Mouse (Mus musculus): Measurements from ENCODE around the gene Insr.
"Not testable (repeated sequence)": the region's sequence is repeated elsewhere in the genome, so short reads cannot be mapped to it uniquely, and the experiment has no call there.

The Insr gene

GRCm38 (mm10) chr8:3191006-3191405 lies 88.4 kb downstream of the Insr start:
- no peak for DNase-seq (ENCODE audit: low read depth in 1 of 2, low spot score in 2 of 2)

DNA sequence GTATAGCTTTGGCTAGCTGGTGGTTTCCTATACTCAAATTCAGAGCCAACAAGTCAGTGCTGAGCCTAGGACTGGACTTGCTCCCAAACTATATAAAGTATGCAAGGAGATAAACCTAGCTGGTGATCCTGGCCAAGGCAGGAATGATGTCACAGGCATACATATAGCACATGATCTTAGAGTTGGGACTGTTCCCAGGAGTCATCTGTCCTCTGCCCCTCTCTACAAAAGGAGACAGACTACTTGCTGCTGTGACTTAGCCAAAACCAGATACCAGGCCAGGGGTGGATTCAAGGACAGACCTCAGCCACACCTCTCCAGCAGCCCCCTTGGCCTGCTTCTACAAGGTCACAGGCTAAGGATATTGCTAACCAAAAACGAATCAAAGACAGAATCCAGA lies 92.0 kb downstream of the Insr start:
- DNase-seq (ENCODE audit: low read depth in 1 of 2, low spot score in 2 of 2): no peak

- DNase-seq (ENCODE audit: low read depth in 1 of 2, low spot score in 2 of 2): no peak
These were observed 99.5 kb downstream of the Insr start for GRCm38 (mm10) chr8:3179930-3180329.

DNA sequence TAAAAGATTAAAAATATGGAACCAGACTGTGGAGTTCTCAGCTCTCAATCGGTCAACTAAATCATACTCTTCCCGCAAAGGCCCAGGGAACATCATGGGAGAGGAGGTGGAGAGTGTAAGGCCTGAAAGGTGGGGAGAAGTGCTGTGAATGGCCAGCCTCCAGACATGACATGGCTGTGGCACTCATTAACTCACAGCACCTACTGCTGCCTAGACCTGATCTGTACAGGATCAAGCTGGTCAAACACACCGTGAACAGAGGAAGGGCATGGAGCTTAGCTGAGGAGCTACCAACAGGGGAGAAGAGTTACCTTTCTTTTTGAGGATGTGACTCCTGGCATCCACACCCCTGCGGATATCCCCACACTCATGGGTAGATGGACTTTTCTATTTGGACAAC lies 102.0 kb downstream of the Insr start:
- no peak for DNase-seq (ENCODE audit: low read depth in 1 of 2, low spot score in 2 of 2)

- no peak for DNase-seq (ENCODE audit: low read depth in 1 of 2, low spot score in 2 of 2)
These were observed 107.2 kb downstream of the Insr start for GRCm38 (mm10) chr8:3172246-3172645.

DNA sequence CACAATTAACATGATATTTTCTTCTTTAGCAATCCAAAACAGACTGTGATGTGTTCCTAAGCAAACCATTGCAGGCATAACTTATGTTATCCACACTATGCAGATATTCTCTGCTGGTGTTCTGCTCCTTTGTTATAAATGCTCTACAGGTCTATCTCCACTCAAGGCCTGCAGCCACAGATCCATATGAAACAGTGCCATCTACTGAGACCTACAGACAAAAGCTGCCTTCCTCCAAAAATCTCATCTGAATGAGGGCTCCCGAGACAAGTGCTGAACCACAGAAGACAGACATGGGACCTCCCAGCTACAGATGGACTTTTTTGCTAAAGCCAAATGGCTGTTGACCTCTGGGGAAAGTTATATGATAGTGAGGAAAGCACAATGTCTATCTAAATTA lies 132.9 kb downstream of the Insr start:
- no peak for DNase-seq (ENCODE audit: low read depth in 1 of 2, low spot score in 2 of 2)

- DNase-seq (ENCODE audit: low read depth in 1 of 2, low spot score in 2 of 2): not testable (repeated sequence)
These were observed 179.0 kb downstream of the Insr start for GRCm38 (mm10) chr8:3100416-3100815.
